Mouse (Mus musculus) kidney, postnatal 36 days (tissue): ENCODE results near the gene Cfap97d2.

Experiments
- DNase-seq, 2 experiments: peaks; one replicate each; pipeline ENCODE4 v3.0.0; 2021 to 2022; ENCODE audit warnings: mixed read lengths in 2 of 2

The Cfap97d2 gene

DNA sequence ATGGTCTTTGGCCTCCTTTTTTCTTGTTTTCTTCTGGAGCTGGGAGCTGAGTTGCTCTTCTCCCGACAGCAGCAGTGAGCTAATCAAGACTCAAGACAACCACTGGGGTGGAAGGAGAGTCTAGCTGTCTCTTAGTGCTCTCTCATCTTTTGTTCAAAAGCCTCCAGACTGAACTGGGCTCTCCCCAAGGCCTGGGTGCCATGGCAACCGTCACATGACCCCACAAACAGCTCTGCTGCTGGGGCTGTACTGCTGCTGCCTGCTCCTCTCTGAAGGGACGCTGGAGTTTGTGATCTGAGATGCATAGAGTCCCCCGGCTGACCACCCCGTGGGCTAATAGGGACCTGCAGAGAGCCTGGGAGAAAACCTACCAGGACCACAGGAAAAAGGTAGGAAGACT lies at the start of gene Cfap97d2:
Gene Cfap97d2 (plus strand): TSS at position 222 of the 400 bp plus-strand sequence.
- peak in 1 of 2 experiments; percentile 42 for DNase-seq

DNA sequence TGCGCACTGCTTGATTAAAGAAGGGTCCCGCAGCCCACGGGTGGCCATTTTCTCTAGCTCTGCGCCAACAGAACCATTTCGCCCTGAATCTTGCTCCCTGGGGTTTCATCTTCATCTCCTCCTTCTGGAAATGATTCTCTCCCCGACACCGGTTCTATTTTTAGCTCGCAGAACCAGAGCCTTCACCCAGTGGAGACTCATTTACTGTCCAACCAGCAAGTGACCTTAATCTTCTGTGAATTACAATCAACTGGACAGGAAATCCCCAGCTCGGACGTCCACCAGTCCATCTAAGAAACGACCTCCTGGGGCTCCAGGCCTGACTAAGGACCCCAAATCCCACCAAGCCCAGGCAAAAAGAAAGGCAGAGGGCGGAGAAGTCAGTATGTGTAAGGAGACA lies 48.2 kb upstream of the Cfap97d2 start:
- no peak for DNase-seq

DNA sequence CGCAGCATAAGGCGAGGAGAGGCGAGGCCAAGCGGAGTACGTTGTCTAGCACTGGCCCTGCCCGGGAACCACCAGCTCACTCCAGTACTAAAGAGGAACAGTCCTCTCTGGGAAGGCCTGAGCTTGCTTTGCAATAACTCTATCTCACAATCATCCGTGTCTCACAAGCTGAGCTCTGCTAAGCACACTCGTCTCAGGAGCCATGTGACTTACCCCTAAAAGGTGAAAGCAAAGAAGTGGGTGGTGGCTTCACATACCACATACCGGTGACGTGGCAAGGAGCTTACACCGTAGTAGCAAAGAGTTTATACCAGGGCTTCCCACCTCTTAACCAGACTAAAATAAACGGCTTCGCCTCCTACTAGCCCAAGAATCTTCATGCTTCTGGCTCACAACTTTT lies 45.4 kb upstream of the Cfap97d2 start:
- no peak for DNase-seq

DNA sequence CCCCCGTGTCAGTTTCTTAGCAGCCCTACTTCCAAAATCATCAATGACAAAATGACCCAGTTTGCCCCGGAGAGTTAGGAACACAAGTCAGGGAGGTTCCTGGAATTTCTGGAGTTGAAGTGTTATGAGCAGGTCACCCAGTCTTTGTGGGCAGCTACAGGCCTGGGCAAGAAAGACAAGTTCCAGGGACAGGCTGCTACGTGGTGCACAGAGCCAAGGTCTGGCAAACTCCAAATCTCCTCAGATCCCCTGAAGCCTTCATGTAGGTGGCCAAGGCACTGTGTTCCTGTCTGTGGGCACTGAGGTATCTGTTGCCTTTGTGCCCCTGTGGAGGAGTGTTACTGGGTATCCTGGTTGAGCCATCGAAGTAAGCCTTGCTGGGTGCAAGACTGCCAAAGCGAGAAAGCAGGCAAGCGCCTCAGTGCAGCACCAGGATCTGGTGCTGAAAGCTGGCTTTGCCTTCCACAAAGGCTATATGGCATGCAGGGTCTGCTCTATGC lies 40.9 kb upstream of the Cfap97d2 start:
- DNase-seq, result no peak

DNA sequence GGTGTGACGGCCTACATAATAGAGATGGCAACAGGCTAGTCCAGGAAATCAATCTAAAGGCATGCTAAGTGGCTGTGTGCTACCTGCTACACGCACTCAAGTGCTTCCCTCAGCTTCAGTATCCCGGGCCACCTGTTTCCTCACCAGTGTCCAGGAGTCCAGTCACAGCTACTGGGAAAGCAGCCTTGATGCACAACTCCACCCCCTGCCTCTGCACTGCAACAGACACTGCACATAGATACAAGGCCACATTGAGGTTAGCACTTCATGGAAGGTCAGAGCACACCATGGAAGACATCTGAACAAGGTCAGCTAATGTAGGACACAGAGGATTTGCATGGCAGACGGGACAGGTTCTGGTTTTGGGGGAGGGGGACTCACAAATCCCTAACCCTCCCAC lies 40.2 kb upstream of the Cfap97d2 start:
- no peak for DNase-seq

DNA sequence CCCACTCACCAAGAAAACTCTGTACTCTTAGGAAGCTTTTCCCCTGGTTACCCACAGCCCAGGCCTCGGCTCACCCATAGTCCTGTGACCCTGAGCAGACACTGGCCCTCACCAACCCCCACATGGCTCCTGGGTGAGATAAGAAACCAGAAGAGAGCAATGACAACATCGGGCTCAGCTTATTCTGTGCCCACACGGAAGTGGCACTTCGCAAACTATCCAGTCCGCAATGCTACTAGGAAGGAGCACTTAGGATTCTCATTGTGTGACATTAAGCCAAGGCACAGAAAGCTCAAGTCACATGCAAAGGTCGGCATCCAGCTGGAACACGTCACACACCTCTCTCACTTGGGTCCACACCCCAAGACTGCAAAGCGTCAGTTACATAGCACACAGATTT lies 39.7 kb upstream of the Cfap97d2 start:
- no peak for DNase-seq

DNA sequence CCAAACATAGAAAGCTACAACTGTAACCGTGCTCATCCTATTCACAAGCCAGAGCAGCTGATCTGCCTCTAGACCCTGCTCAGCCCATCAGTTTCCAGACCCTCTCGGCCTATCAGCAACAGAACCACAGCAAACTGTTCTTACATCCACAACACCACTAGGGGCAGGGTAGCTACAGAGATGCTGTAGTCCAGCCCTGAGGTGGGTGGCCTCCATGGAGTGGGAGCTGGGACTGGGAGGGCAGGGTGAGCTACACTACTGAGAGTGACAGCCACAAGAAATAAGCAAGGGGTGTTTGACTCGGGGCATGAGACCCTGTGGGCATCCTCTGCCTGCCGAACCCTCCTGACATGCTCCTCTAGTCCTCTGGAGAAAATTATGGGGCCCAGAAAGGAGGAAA lies 37.8 kb upstream of the Cfap97d2 start:
- no peak for DNase-seq

DNA sequence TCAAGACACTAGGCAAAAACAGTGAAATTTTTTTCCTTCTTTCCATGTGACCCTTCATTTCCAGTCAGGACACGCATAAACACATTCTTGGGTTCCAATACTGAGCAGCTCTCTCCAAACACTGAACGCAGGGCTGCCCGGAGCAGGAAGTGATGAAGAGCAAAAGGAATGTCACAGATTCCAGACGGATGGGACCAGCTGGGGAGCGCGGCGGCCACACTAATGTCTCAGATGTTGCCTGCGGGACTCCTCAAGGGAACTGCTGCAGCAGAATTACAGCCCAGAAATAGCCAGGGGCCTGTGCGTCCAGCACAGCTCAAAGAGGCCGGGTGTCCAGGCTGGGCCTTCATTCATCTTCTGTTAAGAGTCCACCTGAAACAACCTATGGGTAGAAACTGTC lies 37.3 kb upstream of the Cfap97d2 start:
- peak; percentile 58 to 64 for DNase-seq

DNA sequence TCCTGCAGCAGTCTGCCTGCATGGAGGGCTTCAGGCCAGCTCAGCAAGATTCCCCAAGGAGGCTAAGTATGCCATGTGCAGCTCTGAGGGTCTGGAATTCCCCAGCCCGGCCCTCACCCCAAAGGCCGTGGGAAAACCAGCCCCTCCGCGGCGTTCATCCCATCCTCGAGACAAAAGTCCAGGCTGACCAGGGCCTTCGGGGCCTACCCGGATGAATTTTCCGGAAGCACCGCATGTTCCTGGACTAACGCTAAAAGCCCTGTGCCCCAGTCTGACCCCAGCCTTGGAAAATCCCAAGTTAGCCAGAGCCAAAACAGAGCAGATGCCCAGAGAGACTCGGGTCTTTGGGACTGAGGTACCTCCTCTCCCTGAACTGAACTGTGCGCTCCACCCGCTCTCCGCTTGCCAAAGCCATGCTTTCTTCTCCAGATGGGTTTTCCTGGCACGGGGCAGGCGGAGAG lies 35.6 kb upstream of the Cfap97d2 start:
- peak; percentile 33 to 46 for DNase-seq

DNA sequence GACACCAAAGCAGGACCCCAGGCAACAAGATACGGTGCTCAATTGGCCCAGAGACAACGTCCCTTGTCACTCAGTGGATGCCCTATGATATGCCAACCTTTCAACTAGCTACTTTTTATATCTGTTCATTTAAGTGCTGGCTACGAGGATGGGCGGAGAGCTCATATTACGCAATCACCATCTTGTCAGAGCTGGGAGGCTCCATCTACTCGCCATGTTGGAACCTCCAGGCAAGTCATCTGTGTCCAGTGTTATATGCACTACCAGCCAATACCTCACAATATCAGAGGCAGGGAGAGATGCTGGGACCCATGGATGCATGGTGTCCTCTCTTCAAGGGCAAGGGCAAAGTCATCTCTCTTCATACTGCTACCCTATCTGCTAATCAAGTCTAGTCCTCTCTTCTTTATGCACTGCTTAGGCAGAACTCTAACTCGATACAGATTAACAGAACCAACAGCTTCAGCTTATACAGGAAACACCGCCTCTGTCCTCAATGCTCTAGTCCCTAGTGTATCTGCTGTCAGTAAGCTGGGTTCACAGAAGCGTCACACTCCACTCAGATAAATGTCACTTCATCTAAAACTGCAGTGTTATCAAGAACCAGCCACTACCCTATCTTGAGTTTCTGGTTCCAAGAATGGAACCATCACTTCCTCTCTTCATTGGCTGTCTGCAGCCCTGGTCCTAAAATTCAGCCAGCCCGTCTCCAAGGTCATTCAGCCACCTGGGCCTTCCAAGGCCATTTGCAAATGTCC lies 34.3 kb upstream of the Cfap97d2 start:
- DNase-seq, result no peak

DNA sequence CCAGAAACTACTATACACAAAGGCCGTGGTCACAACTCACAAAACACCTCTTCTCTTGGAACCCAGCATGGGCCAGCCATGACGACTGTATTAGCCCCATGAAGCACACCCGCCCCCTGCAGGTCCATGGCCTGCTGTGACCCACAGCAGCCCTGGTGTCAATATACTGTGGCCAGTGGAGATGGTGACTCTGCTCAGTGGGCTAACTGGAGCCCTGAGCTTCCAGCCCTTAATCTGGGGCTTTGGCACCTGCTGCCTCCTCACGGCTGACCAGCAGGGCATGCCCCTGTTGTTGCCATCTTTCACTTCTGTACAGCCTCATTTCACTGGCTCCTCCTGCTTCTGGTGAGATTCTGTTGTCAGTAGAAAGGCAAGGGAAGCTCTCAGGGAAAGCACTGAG lies 32.5 kb upstream of the Cfap97d2 start:
- DNase-seq, result peak in 1 of 2 experiments; percentile 55

DNA sequence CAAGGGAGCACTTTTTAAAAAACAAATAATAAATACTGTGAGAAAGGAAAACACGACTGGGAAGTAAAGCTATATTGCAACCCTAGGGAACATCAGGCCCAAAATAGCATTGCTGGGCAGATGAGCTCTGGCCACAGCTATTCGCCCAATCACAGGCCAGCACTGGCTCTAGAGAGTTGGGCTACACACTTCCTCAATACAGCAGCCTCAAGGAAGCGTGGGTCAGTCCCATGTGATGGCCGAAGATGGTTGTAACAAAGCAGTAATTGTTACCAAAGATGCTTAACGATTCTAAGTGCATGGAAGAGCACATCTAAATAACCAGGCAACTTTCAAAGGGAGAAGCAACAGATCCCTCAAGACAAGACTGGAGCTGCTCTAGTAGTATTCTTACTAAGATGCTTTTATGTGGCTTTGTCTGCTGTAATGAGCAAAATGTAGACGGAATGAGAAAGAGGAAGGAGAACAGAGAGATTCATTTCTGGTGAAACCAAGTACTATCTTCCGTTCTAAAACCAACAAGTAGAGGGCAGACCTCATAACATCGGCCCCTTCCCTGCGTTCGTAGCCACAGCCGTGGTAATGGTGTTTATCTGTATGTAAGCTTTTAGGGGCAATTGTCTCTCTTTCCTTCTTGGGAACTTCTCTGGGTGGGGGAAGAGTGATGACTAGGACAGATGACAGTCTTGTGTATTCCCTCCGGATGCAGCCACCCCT lies 31.2 kb upstream of the Cfap97d2 start:
- peak in 1 of 2 experiments; percentile 28 for DNase-seq

DNA sequence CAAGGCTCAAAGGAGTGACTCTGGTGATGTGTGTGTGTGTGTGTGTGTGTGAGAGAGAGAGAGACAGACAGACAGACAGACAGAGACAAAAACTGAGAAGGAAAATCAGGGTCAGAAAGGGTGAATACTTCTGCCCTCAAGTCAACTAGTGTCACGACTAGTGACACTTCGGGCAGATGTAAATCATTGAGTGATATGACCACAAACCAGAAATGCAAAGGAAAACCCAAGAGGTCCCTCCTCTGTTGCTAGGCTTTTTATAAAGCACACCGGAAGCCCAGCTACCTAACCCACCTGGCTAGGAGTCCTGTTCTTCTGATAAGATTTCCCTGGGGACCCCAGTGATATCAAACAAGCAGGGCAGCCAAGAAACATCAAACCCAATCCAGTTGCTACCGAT lies 30.6 kb upstream of the Cfap97d2 start:
- DNase-seq, result no peak

DNA sequence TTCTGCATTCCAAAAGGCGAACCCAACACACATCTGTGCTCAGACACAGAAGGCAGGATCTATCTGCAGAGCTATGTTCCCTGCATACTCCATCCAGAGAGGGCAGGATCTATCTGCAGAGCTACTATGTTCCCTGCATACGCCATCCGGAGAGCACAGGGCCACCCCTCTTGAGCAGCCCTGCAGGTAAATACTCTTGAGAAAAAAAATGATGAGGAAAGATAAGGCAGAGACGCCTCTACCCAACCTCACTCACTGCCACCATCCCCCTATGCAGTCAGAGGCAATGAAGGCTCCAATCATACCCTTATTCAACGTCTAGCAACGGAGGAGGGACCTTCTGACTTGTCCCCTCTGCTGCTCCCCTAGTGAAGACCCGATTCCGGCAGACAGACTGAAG lies 30.2 kb upstream of the Cfap97d2 start:
- DNase-seq, result no peak

DNA sequence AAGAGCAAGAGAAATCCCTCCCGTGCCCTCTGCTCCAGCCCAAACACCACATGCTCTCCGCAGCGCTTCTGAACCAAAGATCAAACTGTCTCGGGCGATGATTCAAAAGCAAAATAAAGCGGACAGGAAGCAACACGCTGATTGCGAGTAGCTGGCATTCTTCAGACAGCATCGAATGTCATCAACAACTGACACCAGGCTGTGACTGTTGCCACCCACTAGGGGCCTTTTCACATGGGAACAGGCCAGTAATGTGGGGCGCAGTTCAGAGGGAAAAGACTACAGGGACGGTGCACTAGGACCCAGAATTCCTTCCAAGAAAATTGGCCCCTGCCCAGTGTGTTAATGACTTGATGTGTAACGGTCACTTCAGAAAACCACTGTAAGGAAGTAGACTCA lies 29.4 kb upstream of the Cfap97d2 start:
- peak; percentile 74 for DNase-seq

DNA sequence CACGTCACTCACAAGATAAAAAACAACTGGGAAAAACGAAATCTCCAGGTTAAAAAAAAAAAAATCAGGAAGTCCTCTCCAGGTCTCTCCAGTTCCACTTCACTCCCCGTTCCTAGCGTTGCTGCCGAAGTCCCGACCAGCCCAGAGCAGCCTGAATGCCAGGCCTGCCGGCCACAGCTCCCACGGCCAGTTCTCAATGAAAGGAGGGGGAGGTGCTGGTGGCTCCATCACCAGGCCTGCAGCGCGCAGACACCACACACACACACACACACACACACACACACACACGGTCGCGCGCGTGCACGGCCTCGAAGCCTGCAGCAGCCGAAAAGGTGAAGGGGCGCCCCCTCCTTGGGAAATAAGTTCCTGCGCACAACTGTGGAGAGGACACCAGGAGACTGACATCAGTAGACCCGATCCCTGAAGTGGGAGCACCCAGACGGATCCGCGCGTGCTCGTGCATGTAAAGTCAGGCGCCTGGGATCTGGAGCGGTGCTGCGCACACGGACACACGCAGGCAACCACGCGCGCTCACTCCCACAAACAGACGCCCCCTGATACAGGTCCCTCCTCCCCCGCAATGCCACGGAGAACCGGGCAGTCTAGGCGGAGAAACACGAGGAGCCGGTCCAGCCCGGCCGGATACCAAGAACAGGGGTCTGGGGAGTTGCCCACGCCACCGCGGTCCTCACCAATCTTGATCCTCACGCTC lies 28.8 kb upstream of the Cfap97d2 start:
- DNase-seq, result peak; percentile 47 to 67

DNA sequence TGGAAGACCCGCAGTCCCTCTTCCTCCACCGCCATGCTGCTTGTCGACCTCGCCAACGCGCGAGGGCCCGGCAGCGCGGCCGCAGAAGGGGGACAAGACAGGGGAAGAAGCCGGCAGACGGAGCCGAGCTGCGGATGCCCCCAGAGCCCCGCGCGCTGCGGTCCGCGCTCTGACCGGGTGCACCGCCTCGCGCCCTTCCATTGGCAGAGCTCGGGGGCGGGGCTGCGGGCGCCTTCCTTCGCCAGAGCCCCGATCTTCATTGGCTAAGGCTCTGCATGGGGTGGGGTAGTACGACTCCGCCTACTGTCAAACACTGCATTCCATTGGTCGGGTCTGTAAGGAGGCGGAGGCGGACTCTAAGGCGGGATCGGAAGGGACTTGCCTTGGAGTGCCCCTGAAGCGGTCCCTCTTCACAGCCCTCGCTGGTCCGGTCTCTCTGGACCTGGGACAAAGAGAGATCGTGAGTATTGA lies 28.2 kb upstream of the Cfap97d2 start, which contains the start of gene Rasa3:
Gene Rasa3 (minus strand): TSS at position 191 of the 471 bp plus-strand sequence.
- DNase-seq, result peak; percentile 97 to 98

DNA sequence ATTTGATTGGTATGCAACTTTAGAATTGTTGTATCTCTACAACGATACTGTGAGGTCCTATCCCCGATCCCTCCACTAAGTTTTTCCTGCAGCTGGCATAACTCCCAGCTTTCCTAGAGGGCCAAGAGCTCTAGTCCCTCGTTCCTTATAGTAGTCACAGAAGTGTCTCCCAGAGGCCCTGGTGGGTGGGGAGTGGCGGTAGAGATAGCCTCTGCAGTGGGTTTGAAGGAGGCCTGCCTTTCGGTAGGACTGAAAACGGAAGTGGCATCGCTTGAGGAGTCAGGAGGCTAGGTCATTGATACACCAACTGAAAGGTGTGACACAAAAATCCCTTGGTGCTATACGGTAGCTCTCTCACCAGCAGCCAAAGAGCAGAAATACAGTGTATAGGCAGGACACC lies 27.5 kb upstream of the Cfap97d2 start:
- no peak for DNase-seq

DNA sequence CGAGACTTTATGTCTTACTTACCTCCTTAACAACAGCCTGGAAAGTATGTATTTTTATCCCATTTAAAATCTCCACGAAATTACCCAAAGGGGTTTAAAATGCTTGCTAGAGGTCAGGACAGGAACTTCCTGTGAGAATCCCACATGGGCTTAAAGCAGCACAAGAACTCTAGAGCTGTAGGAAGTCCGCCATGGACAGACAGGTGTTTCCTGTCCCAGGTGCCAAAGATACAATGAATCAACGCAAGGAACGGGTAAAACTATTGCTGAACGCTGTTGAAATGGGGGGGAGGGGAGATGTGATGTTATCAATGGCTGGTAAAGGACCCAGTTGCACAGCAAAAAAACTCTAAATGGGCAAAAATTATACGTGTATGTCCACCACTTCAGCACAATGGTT lies 21.6 kb upstream of the Cfap97d2 start:
- no peak for DNase-seq

DNA sequence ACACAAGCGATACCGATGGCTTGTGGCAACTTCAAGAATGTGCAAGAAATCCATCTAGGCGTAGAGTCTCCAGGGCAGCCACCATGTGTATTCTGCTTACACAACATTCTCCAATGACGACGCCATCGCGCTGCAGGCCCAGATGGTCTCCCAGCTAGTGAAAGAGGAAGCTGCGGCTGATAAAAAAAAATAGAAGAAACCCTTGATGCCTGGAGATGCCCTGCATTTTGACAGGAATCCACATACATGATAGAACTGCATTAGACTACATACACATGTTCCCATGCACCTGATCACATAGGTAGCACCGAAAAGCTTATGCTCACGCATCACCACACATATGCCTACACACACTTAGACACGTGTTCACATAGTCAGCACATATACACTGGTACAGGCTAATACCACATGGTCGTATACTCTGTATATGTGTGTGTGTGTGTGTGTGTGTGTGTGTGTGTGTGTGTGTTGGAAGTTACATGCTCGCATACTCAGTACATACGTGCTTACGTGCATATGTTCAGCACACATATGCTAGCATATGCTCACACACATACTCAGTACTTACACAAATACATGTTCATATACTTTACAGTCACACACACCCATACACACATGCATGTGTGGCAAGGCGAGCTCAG lies 19.9 kb upstream of the Cfap97d2 start:
- no peak for DNase-seq

DNA sequence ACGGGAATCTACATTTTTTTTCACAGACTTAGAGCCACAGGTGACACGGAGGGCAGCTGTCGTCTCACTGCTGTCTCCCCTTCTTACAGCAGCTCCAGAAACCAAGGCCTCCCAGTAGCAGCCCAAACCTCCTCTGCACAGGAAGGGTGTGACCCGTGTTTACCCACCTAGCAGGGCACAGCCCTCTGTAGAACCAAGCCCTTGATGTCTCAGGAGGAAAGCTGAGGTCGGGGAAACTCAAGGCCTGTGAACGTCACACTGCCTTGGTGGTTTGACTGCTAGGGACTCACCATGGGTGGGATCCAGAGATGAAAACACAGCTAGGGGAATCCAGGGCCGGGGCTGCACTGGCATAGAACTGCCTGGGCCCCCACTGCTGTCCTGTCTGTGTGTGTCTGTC lies 19.3 kb upstream of the Cfap97d2 start:
- DNase-seq, result no peak

DNA sequence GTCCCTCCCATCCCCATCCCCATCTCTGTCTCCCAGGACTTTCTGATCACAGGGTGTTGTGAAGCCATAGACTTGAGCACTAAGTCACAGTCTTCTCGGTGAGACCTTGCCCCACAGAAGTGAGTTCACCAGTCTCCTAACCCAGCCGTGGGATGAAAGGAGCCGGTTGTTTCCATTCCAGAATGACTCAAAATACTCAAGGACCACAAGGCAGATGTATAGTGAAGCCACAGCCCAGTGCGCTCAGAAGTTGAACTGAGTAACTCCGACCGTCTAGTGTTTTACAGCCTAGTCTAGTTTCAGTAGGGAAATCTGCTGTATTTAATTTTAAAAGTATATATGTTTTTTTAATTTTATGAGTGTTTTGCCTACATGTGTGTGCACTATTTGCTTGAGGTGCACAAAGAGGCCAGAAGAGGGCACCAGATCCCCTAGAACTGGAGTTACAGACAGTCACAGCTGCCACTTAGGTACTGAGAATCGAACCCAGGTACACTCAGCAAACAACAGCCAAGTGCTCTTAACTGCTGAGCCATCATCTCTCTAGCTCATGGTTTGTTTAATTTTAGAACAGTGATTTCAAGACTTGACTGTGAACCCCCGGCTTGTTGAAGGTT lies 18.5 kb upstream of the Cfap97d2 start:
- no peak for DNase-seq
